Mouse (Mus musculus) midbrain, postnatal 0 days (tissue): ENCODE measurements around the gene P2rx3. TPM values are rescaled to one million over a fixed set of nuclear protein-coding genes. Genes with fewer than 3 reads are reported as not detected.

ENCODE experiments used
- ATAC-seq: fragments of 200-750 bp; cut with Nextera tagmentation; 2 replicates; pipeline ENCODE4 v1.8.0; 2017; ENCODE audit warnings: moderate number of reproducible peaks, mild to moderate bottlenecking, moderate TSS enrichment, moderate library complexity; ENCODE audit not compliant: low FRiP score
- DNase-seq: peaks from one replicate; pipeline ENCODE4 v3.0.0-alpha.2; 2015; ENCODE audit warnings: low spot score
- H3K27ac ChIP-seq: fragments of 300-500 bp; sonication (generic); 2 replicates; pipeline ENCODE4 v1.5.1; 2014; ENCODE audit warnings: low read depth, mild to moderate bottlenecking, low read length, mixed read lengths
- H3K27me3 ChIP-seq: fragments of 300-500 bp; sonication (generic); 2 replicates; pipeline ENCODE4 v1.6.1; 2014; ENCODE audit warnings: low read length, control low read depth, mixed read lengths; ENCODE audit not compliant: insufficient read depth
- H3K36me3 ChIP-seq: fragments of 300-500 bp; sonication (generic); 2 replicates; pipeline ENCODE4 v1.6.1; 2014; ENCODE audit warnings: low read length, control low read depth, mixed read lengths; ENCODE audit not compliant: insufficient read depth
- H3K4me1 ChIP-seq: fragments of 300-500 bp; sonication (generic); 2 replicates; pipeline ENCODE4 v1.6.1; 2014; ENCODE audit warnings: mild to moderate bottlenecking, control low read depth, antibody characterized with exemption, low read length, mixed read lengths; ENCODE audit not compliant: insufficient read depth
- H3K4me2 ChIP-seq: fragments of 300-500 bp; sonication (generic); 2 replicates; pipeline ENCODE4 v1.6.1; 2014; ENCODE audit warnings: low read depth, mild to moderate bottlenecking, low read length, mixed read lengths; ENCODE audit not compliant: poor library complexity, severe bottlenecking
- H3K4me3 ChIP-seq: fragments of 300-500 bp; sonication (generic); 2 replicates; pipeline ENCODE4 v1.5.1; 2014; ENCODE audit warnings: low read depth, mild to moderate bottlenecking, low read length, moderate library complexity
- H3K9ac ChIP-seq: fragments of 300-500 bp; sonication (generic); replicated peaks from 2 replicates; pipeline ENCODE4 v1.6.1; 2014; ENCODE audit warnings: mild to moderate bottlenecking, low read length, moderate library complexity, mixed read lengths; ENCODE audit not compliant: poor library complexity, severe bottlenecking
- H3K9me3 ChIP-seq: fragments of 300-500 bp; sonication (generic); 2 replicates; pipeline ENCODE4 v1.6.1; 2016; ENCODE audit warnings: low read length, control low read depth
- CTCF ChIP-seq: IDR thresholded peaks from 2 replicates; pipeline ENCODE4 v1.5.1; 2016; ENCODE audit warnings: antibody characterized with exemption, mild to moderate bottlenecking
- WGBS: fragments of 180-500 bp; shearing (Covaris S2); extraction: QIAGEN DNeasy Blood & Tissue Kit; methylation state at CpG from one replicate; pipeline ENCODE4 v1.1.7; 2014; 5-methylcytosine and 5-hydroxymethylcytosine counted together
- polyA plus RNA-seq: library from polyadenylated mRNA; unstranded; fragments of >200 nt; fragmentation: Nextera tagmentation; extraction: Ambion mirVana; gene quantifications from 2 replicates; pipeline ENCODE4 v1.2.1, GENCODE M21; 2015
- total RNA-seq: library from RNA; depleted of rRNA; stranded (reverse); fragments of >200 nt; gene quantifications from 2 replicates; pipeline ENCODE4 v1.2.3, GENCODE M21; 2014

Gene P2rx3
- total and polyA plus RNA-seq, 2 experiments from 2014 or later: 0.88 to 2.7 TPM

- Histone ChIP-seq H3K9me3 (no peaks in the 10 kb centered on the region), H3K27ac (no peak overlapping the region), H3K4me1 (no peaks in the 10 kb centered on the region), H3K27me3 (no peaks in the 10 kb centered on the region), H3K4me2 (no peak overlapping the region), H3K4me3 (no peak overlapping the region), H3K36me3 (no peaks in the 10 kb centered on the region), H3K9ac (no peak overlapping the region)
- ATAC-seq (no peak), DNase-seq (no peak)
- 98% methylated on average over 2 of the region's 2 CpGs for WGBS
- TF ChIP-seq CTCF: no peak
Observed at GRCm38 (mm10) chr2:84996376-84996775, 40.9 kb downstream of the P2rx3 start.

GRCm38 (mm10) chr2:84987930-84988329 lies 49.3 kb downstream of the P2rx3 start, which contains the start of gene Prg3:
Gene Prg3, plus strand, starts transcription at chr2:84988215.
- H3K27me3 ChIP-seq: no peaks in the 10 kb centered on the region
- WGBS: 75% methylated on average over 1 of the region's 1 CpGs
- no peak for TF ChIP-seq CTCF
- H3K4me2 ChIP-seq: no peak within 1 kb of the TSS
- no peaks in the 10 kb centered on the region for H3K9me3 ChIP-seq
- H3K36me3 ChIP-seq: no peaks in the 10 kb centered on the region
- H3K4me3 ChIP-seq: no peak within 1 kb of the TSS
- H3K27ac ChIP-seq: no peak within 1 kb of the TSS
- no peak for ATAC-seq
- no peaks in the 10 kb centered on the region for H3K4me1 ChIP-seq
- no peak within 1 kb of the TSS for H3K9ac ChIP-seq
- DNase-seq: no peak

- no peak within 1 kb of the TSS for H3K4me2 ChIP-seq
- H3K4me1 ChIP-seq: no peaks in the 10 kb centered on the region
- no peak within 1 kb of the TSS for H3K27ac ChIP-seq
- H3K4me3 ChIP-seq: no peak within 1 kb of the TSS
- WGBS: 33% methylated on average over 1 of the region's 1 CpGs
- DNase-seq (no peak), ATAC-seq (no peak)
- no peaks in the 10 kb centered on the region for H3K27me3 ChIP-seq
- no peaks in the 10 kb centered on the region for H3K36me3 ChIP-seq
- TF ChIP-seq CTCF: no peak
- H3K9me3 ChIP-seq: no peaks in the 10 kb centered on the region
- H3K9ac ChIP-seq: no peak within 1 kb of the TSS
Observed at GRCm38 (mm10) chr2:84980188-84980587, 57.1 kb downstream of the P2rx3 start, which contains the start of gene Prg2. Gene Prg2, plus strand, starts transcription at chr2:84980461.

- Histone ChIP-seq H3K4me1 (no peaks in the 10 kb centered on the region), H3K36me3 (no peaks in the 10 kb centered on the region), H3K27me3 (no peaks in the 10 kb centered on the region), H3K4me3 (no peak overlapping the region), H3K9ac (no peak overlapping the region), H3K4me2 (no peak overlapping the region), H3K27ac (no peak overlapping the region), H3K9me3 (no peaks in the 10 kb centered on the region)
- 93% methylated on average over 2 of the region's 2 CpGs for WGBS
- no peak for TF ChIP-seq CTCF
- DNase-seq (no peak), ATAC-seq (no peak)
Observed at GRCm38 (mm10) chr2:84975580-84975979, 61.7 kb downstream of the P2rx3 start.

GRCm38 (mm10) chr2:84967318-84967991 lies 69.8 kb downstream of the P2rx3 start:
- no peak overlapping the region for H3K4me3 ChIP-seq
- 91% methylated on average over 5 of the region's 5 CpGs for WGBS
- H3K4me2 ChIP-seq: no peak overlapping the region
- no peak for DNase-seq
- H3K9ac ChIP-seq: no peak overlapping the region
- H3K9me3 ChIP-seq: no peaks in the 10 kb centered on the region
- H3K27me3 ChIP-seq: no peaks in the 10 kb centered on the region
- no peaks in the 10 kb centered on the region for H3K36me3 ChIP-seq
- no peak overlapping the region for H3K27ac ChIP-seq
- no peak for TF ChIP-seq CTCF
- ATAC-seq: no peak
- H3K4me1 ChIP-seq: no peaks in the 10 kb centered on the region

- Histone ChIP-seq H3K27ac (no peak overlapping the region), H3K9ac (no peak overlapping the region), H3K9me3 (no peaks in the 10 kb centered on the region), H3K27me3 (no peaks in the 10 kb centered on the region), H3K4me1 (no peaks in the 10 kb centered on the region), H3K4me2 (no peak overlapping the region), H3K4me3 (no peak overlapping the region), H3K36me3 (no peaks in the 10 kb centered on the region)
- ATAC-seq (no peak), DNase-seq (no peak)
- TF ChIP-seq CTCF: no peak
- 92% methylated on average over 7 of the region's 7 CpGs for WGBS
Observed at GRCm38 (mm10) chr2:84964111-84964801, 73.0 kb downstream of the P2rx3 start.
